Mouse (Mus musculus): Measurements from ENCODE around the gene Thoc3.

- TF ChIP-seq GATA1 (IDR thresholded peaks at IDR 0.05; ENCODE audit: low read length) (no peak), TAL1 (IDR thresholded peaks at IDR 0.05; ENCODE audit: low read length) (no peak)
Measured at GRCm38 (mm10) chr13:54420226-54420625, 48.4 kb downstream of the Thoc3 start.
